Mouse (Mus musculus): ENCODE data around the gene Dis3l2.

DNA sequence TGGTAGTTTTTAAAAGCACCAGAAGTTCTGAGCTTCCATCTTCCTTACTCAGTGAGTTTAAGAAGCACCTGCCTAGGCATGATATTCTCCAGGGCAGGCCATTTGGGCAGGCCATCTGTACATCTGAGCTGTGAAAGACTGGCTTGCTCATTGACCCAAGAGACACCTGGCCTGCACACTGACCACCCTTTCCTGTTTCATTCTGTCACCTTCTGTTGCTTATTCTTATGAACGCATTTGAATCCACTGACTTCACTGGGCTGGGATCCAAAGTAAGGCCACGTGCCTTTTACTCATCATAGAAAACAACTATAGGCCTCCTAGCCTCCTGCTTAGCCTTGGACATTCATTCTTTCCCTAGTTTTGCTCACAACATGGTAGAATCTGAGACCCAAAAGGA, 309.0 kb downstream of the Dis3l2 start:
- no peak for TF ChIP-seq POLR2A (IDR thresholded peaks at IDR 0.05; ENCODE audit: borderline replicate concordance, insufficient read depth, low read length)
- TF ChIP-seq CTCF (IDR thresholded peaks at IDR 0.05; ENCODE audit: borderline replicate concordance, insufficient read depth, low read depth, low read length): no peak

Measured in cerebellum, adult 2 months (tissue).